Mouse (Mus musculus): ENCODE data around the gene Mettl7a3. TPM values are rescaled to one million over a fixed set of nuclear protein-coding genes. Genes with fewer than 3 reads are reported as not detected.
"Not testable (repeated sequence)": the region's sequence is repeated elsewhere in the genome, so short reads cannot be mapped to it uniquely, and the experiment has no call there.

The Mettl7a3 gene
- total RNA-seq (2015; ENCODE audit: low replicate concordance) (not detected in 2 replicates), total RNA-seq (2017; ENCODE audit: low replicate concordance) (0.42 TPM in 1 of 2 replicates, not detected in the other)

- ATAC-seq (replicated peaks; ENCODE audit: low FRiP score, poor library complexity, severe bottlenecking): no peak
These were observed at the start of gene Mettl7a3 for GRCm38 (mm10) chr15:100334629-100335028. Mettl7a3 (plus strand) TSS chr15:100334929.

- ATAC-seq (replicated peaks; ENCODE audit: low FRiP score, poor library complexity, severe bottlenecking): no peak
These were observed 45.7 kb upstream of the Mettl7a3 start for GRCm38 (mm10) chr15:100288980-100289379.

DNA sequence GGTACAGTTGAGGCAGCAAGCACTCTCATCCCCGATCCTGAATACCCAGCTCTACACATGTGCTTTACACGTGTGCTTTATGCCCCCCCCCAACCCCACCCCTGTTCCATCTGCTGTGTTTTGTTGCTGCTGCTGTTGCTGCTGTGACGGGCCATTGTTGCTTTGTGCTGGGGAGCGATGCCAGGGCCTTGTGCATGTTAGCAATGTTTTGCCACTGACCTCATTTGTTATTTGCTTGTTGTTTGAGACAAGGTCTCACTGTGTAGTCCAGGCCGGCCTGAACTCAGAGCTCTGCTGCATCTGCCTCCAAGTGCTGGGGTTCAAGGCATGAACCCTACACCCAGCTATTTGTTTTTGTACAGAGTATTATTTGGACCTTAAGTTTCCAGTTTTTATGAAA is 43.9 kb upstream of the Mettl7a3 start:
- ATAC-seq (replicated peaks; ENCODE audit: low FRiP score, poor library complexity, severe bottlenecking): no peak

GRCm38 (mm10) chr15:100292326-100292725 is 42.4 kb upstream of the Mettl7a3 start:
- ATAC-seq (replicated peaks; ENCODE audit: low FRiP score, poor library complexity, severe bottlenecking): no peak

DNA sequence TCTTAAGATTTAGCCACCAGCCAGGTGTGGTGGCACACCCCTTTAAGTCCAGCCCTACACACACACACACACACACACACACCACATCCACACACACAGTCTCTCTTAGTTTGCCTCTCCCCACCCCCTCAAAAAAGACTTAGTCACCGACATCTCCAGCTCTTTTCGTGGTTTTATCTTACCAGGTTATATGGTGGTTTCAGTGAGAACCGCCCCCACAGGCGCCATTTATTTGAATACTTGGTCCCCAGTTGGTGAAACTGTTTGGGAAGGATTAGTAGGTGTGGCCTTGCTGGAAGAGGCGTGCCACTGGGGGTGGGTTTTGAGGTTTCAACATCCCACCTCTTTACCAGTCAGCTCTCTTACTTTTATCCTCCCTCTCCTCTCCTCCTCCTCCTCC is 36.9 kb upstream of the Mettl7a3 start:
- ATAC-seq (replicated peaks; ENCODE audit: low FRiP score, poor library complexity, severe bottlenecking): no peak

- ATAC-seq (replicated peaks; ENCODE audit: low FRiP score, poor library complexity, severe bottlenecking): no peak
These were observed 34.2 kb upstream of the Mettl7a3 start for GRCm38 (mm10) chr15:100300499-100300898.

GRCm38 (mm10) chr15:100301556-100301955 is 33.2 kb upstream of the Mettl7a3 start:
- no peak for ATAC-seq (replicated peaks; ENCODE audit: low FRiP score, poor library complexity, severe bottlenecking)

GRCm38 (mm10) chr15:100303428-100304018 is 31.2 kb upstream of the Mettl7a3 start:
- peak; percentile 26; the same call in 1 of the 2 replicates for ATAC-seq (replicated peaks; ENCODE audit: low FRiP score, poor library complexity, severe bottlenecking)

DNA sequence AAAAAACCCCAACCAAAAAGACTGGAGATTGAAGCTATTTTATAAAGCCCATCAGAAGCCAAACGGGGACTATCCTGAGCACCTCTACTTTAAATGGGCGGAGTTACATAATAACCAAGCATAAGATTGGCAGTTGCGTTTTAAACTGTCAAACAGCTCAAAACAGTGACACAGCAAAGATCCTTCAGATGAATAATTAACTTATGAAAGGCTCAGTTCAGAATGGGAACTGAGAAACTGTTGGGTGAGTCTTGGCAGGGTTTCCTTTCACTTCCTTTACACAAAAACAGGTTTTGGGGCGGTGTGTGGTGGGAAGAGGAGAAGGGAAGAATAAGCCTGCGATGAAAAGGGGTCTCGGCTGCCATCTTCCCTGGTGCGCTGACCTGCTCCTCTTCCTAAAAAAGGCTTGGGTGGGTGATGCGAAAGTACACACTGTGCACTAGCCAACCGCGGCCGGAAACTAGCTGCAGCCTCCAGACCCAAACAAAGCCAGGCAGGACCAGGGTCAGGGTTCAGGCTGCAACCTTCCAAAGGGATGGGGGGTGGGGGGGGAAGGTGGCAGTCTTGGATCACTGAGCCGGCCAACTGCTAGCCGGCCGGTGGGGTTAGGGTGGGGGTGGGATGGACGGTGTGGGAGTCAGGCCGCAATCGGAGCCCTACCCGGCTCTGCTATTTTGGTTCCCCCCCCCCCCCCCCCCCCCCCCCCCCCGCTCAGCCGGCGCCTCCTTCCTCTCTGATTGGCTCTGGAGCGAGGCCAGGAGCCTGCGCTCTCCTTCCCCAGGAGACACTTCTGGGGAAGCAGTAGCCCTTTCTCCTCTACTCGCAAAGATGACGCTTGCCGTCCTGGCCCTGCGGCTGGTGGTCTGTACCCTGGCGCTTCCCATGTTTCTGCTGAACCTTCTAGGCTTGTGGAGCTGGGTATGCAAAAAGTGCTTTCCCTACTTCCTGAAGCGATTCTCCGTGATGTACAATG is 30.4 kb upstream of the Mettl7a3 start, which contains the start of gene Mettl7a1:
Gene Mettl7a1 (plus strand): TSS at position 122 of the 973 bp plus-strand sequence.
- ATAC-seq (replicated peaks; ENCODE audit: low FRiP score, poor library complexity, severe bottlenecking): peak; percentile 77

DNA sequence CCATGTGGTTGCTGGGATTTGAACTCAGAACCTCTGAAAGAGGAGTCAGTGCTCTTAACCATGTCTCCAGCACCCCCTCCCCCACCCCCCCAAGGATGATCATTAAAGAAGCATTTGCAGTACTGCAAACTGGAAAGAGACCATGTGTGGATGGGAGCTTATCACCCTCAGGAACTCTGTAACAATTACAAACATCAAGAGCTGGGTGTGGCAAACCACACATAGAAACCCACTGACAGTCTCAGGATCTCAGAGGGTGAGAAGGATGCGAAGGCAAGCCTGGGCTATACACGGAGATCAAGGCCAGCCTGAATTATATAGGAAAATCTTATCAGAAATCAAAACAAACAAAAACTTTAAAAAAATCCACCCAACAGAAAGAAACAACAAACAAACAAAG is 28.5 kb upstream of the Mettl7a3 start:
- no peak for ATAC-seq (replicated peaks; ENCODE audit: low FRiP score, poor library complexity, severe bottlenecking)

- ATAC-seq (replicated peaks; ENCODE audit: low FRiP score, poor library complexity, severe bottlenecking): peak; percentile 55
These were observed 27.2 kb upstream of the Mettl7a3 start for GRCm38 (mm10) chr15:100307438-100308096.

GRCm38 (mm10) chr15:100312346-100312745 is 22.4 kb upstream of the Mettl7a3 start:
- no peak for ATAC-seq (replicated peaks; ENCODE audit: low FRiP score, poor library complexity, severe bottlenecking)

- no peak for ATAC-seq (replicated peaks; ENCODE audit: low FRiP score, poor library complexity, severe bottlenecking)
These were observed 20.1 kb upstream of the Mettl7a3 start for GRCm38 (mm10) chr15:100314448-100315145.

- not testable (repeated sequence) for ATAC-seq (replicated peaks; ENCODE audit: low FRiP score, poor library complexity, severe bottlenecking)
These were observed 16.6 kb upstream of the Mettl7a3 start for GRCm38 (mm10) chr15:100318014-100318671.

DNA sequence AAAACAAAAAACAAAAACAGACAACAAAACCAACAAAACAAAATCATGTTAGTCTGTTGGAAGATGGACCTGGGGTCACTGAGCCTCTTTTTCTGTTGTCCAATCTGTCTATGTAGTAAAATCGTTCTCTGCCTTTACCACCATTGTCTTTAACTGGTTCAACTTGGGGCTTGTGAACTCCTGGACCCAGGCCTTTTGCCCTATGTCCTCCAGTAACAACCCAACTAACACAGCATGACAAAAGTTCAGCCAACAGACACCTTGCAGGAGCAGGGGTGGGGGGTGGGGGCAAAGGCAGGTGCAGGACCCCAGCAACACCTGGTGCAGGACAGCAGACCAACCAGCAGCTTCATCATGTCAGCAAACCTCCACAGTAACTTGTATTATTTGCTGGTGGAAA is 14.8 kb upstream of the Mettl7a3 start:
- no peak for ATAC-seq (replicated peaks; ENCODE audit: low FRiP score, poor library complexity, severe bottlenecking)

GRCm38 (mm10) chr15:100320295-100320905 is 14.3 kb upstream of the Mettl7a3 start:
- no peak for ATAC-seq (replicated peaks; ENCODE audit: low FRiP score, poor library complexity, severe bottlenecking)

DNA sequence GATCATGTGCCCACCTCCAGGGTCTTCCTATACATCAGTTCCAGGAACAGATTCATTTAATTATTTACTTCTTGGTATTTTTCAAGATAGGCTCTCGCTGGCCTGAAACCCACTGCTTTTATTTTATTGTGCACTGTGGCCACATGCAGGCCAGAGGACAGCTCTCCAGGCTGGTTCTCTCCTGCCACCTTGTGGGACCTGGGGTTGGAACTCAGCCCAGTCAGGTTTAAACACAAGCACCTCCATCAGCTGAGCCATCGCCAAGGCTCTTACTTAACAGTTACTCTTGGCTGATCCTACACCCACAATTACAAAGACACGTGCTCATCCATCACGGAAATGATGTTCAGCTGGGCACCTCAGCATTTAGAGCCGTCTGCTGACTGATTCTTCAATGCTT is 13.6 kb upstream of the Mettl7a3 start:
- no peak for ATAC-seq (replicated peaks; ENCODE audit: low FRiP score, poor library complexity, severe bottlenecking)

DNA sequence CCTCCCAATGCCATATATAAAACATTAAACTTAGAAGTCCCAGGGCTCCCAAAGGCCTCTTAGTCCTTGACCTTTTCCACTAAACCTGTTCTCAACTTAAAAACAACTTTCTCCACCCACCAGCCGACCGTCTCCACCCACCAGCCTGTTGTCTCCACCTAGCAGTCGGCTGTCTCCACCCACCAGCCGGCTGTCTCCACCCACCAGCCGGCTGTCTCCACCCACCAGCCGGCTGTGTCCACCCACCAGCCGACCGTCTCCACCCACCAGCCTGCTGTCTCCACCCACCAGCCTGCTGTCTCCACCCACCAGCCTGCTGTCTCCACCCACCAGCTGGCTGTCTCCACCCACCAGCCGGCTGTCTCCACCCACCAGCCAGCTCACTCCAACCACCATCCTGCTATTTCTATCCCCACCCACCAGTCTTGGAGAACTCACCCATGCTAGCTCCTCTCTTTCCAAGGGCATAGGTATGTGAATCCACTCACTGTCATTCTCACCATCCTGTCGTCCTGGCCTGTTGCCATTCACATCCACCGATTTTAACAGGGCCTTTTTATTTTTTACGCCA is 10.6 kb upstream of the Mettl7a3 start:
- peak; percentile 88 for ATAC-seq (replicated peaks; ENCODE audit: low FRiP score, poor library complexity, severe bottlenecking)
